Mouse (Mus musculus): ENCODE measurements at regions not wholly inside any gene's neighbourhood (a gene's known extent, or its start where the extent isn't known, plus 50 kb on each side); places are given as distances from the start of the nearest gene placed in this dataset.

DNA sequence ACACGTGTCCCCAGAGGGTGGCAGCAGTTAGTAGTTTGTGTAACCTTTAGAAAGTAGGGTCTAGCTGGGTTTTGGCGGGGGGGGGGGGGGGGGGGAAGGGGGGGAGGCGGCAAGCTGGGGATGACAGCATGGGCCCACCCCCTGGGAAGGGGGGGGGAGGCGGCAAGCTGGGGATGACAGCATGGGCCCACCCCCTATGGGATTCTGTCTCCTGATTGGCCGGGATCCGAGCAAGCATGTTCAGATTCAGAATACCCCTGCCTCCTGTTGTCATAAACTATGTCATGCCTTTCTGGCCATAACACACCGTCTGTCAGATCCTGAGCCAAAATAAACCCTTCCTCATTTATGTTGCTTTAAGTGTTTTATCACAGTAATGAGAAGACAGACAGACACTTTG is 479.1 kb downstream of the Insc start:
- no peak for TF ChIP-seq CTCF (IDR thresholded peaks at IDR 0.05; ENCODE audit: low read depth)
- TF ChIP-seq EP300 (IDR thresholded peaks at IDR 0.05; ENCODE audit: low read depth): no peak
